Mouse (Mus musculus): ENCODE data around the gene Gp1ba.

- 0 out of 2 replicates have a peak, but pooled peaks have one; percentile 0 for TF ChIP-seq CTCF (IDR thresholded peaks at IDR 0.05; ENCODE audit: control insufficient read depth, insufficient read depth, insufficient replicate concordance, low read depth, low read length)
- no peak for TF ChIP-seq POLR2A (IDR thresholded peaks at IDR 0.05; ENCODE audit: control insufficient read depth, low read depth, low read length)
These were observed 23.8 kb upstream of the Gp1ba start for GRCm38 (mm10) chr11:70615074-70615473.

Data from testis, adult 2 months (tissue).